Mouse (Mus musculus) CH12.LX (cell line): Measurements from ENCODE around the gene Rbks.

Experiments
- CTCF ChIP-seq, 2 experiments: IDR thresholded peaks in 1 of 2; conservative IDR thresholded peaks in 1 of 2; 2 replicates each; pipeline ENCODE4 v1.5.1; 2011 to 2012; ENCODE audit warnings: low read depth in 2 of 2, low read length in 2 of 2, improper control_type of control experiment in 1 of 2, inconsistent platforms in 1 of 2, mild to moderate bottlenecking in 1 of 2, moderate library complexity in 1 of 2
- ELF1 ChIP-seq: IDR thresholded peaks from 2 replicates; pipeline ENCODE4 v1.6.1; 2014; ENCODE audit warnings: low read depth, mild to moderate bottlenecking, inconsistent platforms, low read length, improper control_type of control experiment
- EP300 ChIP-seq: IDR thresholded peaks from 2 replicates; pipeline ENCODE4 v1.6.1; 2011; ENCODE audit warnings: low read length, improper control_type of control experiment
- JUN ChIP-seq: IDR thresholded peaks from 2 replicates; pipeline ENCODE4 v1.6.1; 2011; ENCODE audit warnings: low read depth, mild to moderate bottlenecking, low read length, improper control_type of control experiment, moderate library complexity; ENCODE audit not compliant: insufficient read depth
- KAT2A ChIP-seq: IDR thresholded peaks from 2 replicates; pipeline ENCODE4 v1.6.1; 2012; ENCODE audit warnings: low read length, improper control_type of control experiment, inconsistent platforms; ENCODE audit not compliant: insufficient replicate concordance
- PAX5 ChIP-seq: IDR thresholded peaks from 2 replicates; pipeline ENCODE4 v1.6.1; 2012; ENCODE audit warnings: low read length, inconsistent platforms, mixed read lengths
- POLR2A ChIP-seq: IDR thresholded peaks from 2 replicates; pipeline ENCODE4 v1.6.1; 2011; ENCODE audit warnings: low read depth, mild to moderate bottlenecking, improper control_type of control experiment, low read length
- TBP ChIP-seq: conservative IDR thresholded peaks from 2 replicates; pipeline ENCODE4 v1.6.1; 2011; ENCODE audit warnings: low read depth, low read length, improper control_type of control experiment
- UBTF ChIP-seq: IDR thresholded peaks from 2 replicates; pipeline ENCODE4 v1.6.1; 2012; ENCODE audit warnings: low read depth, mild to moderate bottlenecking, inconsistent platforms, low read length, improper control_type of control experiment, moderate library complexity
- ZKSCAN1 ChIP-seq: IDR thresholded peaks from 2 replicates; pipeline ENCODE4 v1.6.1; 2012; ENCODE audit warnings: low read depth, inconsistent platforms, low read length, improper control_type of control experiment, borderline replicate concordance
- ZNF384 ChIP-seq: IDR thresholded peaks from 2 replicates; pipeline ENCODE4 v1.6.1; 2012; ENCODE audit warnings: low read depth, low read length, improper control_type of control experiment, inconsistent platforms

DNA sequence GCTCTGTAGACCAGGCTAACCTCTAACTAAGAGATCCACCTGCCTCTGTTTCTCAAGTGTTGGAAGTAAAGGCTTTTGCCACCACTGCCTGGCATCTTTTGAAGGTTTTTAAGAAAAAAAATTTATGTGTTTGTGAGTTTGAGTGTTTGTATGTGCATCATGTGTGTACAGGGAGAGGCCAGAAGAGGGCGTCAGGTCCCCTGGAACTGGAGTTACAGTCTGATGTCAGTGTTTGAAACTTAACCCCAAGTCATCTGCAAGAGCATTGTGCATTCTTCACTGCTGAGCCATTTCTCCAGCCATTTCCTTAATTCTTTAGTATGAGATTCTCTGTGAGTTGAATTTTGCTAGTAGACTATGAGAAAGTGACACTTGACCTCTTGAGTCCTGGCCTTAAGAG, 12.0 kb upstream of the Rbks start:
- TF ChIP-seq PAX5: no peak
- TF ChIP-seq POLR2A: no peak
- peak in 1 of 2 experiments; percentile 56; a peak in 3 of 4 replicates for TF ChIP-seq CTCF (conservative IDR thresholded peaks at IDR 0.05 in 1 of 2, IDR thresholded peaks at IDR 0.05 in 1 of 2; ENCODE audit: low read depth in 2 of 2, low read length in 2 of 2)
- no peak for TF ChIP-seq TBP
- no peak for TF ChIP-seq ZKSCAN1
- no peak for TF ChIP-seq JUN
- TF ChIP-seq EP300: no peak
- no peak for TF ChIP-seq ELF1
- TF ChIP-seq ZNF384: no peak
- TF ChIP-seq KAT2A: no peak
- TF ChIP-seq UBTF: no peak
